Mouse (Mus musculus) neural tube, embryonic 15.5 days (tissue): ENCODE measurements around the gene Rgl1. TPM values are rescaled to one million over a fixed set of nuclear protein-coding genes. Genes with fewer than 3 reads are reported as not detected.

ENCODE experiments used
- ATAC-seq: fragments of 200-750 bp; cut with Nextera tagmentation; 2 replicates; pipeline ENCODE4 v1.8.0; 2017; ENCODE audit warnings: mild to moderate bottlenecking, moderate TSS enrichment, moderate library complexity; ENCODE audit not compliant: low FRiP score
- H3K27ac ChIP-seq: fragments of 300-500 bp; sonication (generic); replicated peaks from 2 replicates; pipeline ENCODE4 v1.5.1; 2015; ENCODE audit warnings: mild to moderate bottlenecking, inconsistent platforms
- H3K27me3 ChIP-seq: fragments of 300-500 bp; sonication (generic); replicated peaks from 2 replicates; pipeline ENCODE4 v1.6.1; 2015; ENCODE audit warnings: inconsistent platforms
- H3K36me3 ChIP-seq: fragments of 300-500 bp; sonication (generic); 2 replicates; pipeline ENCODE4 v1.6.1; 2015; ENCODE audit warnings: inconsistent platforms
- H3K4me1 ChIP-seq: fragments of 300-500 bp; sonication (generic); 2 replicates; pipeline ENCODE4 v1.6.1; 2015; ENCODE audit warnings: inconsistent platforms
- H3K4me2 ChIP-seq: fragments of 300-500 bp; sonication (generic); 2 replicates; pipeline ENCODE4 v1.6.1; 2015; ENCODE audit warnings: inconsistent platforms, mild to moderate bottlenecking, moderate library complexity
- H3K4me3 ChIP-seq: fragments of 300-500 bp; sonication (generic); replicated peaks from 2 replicates; pipeline ENCODE4 v1.5.1; 2015; ENCODE audit warnings: mild to moderate bottlenecking, inconsistent platforms
- H3K9ac ChIP-seq: fragments of 300-500 bp; sonication (generic); replicated peaks from 2 replicates; pipeline ENCODE4 v1.6.1; 2015; ENCODE audit warnings: mild to moderate bottlenecking, inconsistent platforms
- H3K9me3 ChIP-seq: fragments of 300-500 bp; sonication (generic); replicated peaks from 2 replicates; pipeline ENCODE4 v1.6.1; 2016; ENCODE audit warnings: inconsistent platforms
- WGBS: fragments of 180-500 bp; shearing (Covaris S2); methylation state at CpG from one replicate; pipeline ENCODE4 v1.1.7; 2015; ENCODE audit warnings: mixed read lengths; 5-methylcytosine and 5-hydroxymethylcytosine counted together
- polyA plus RNA-seq: library from polyadenylated mRNA; unstranded; fragments of >200 nt; fragmentation: Nextera tagmentation; extraction: Ambion mirVana; gene quantifications from 2 replicates; pipeline ENCODE4 v1.2.1, GENCODE M21; 2015

The Rgl1 gene
- polyA plus RNA-seq, 1 experiment from 2014 or later: 18.8 TPM

- no peak for ATAC-seq
- Histone ChIP-seq H3K4me1 (peaks cover 15% of the 10 kb centered on the region; the same call in 1 of the 2 replicates), H3K9ac (no peak overlapping the region), H3K27ac (no peak overlapping the region), H3K36me3 (no peaks in the 10 kb centered on the region), H3K4me3 (no peak overlapping the region), H3K9me3 (no peaks in the 10 kb centered on the region), H3K27me3 (no peaks in the 10 kb centered on the region), H3K4me2 (no peak overlapping the region)
- 77% methylated on average over 6 of the region's 6 CpGs for WGBS
These were observed 84.3 kb downstream of the Rgl1 start for GRCm38 (mm10) chr1:152681676-152682367.

DNA sequence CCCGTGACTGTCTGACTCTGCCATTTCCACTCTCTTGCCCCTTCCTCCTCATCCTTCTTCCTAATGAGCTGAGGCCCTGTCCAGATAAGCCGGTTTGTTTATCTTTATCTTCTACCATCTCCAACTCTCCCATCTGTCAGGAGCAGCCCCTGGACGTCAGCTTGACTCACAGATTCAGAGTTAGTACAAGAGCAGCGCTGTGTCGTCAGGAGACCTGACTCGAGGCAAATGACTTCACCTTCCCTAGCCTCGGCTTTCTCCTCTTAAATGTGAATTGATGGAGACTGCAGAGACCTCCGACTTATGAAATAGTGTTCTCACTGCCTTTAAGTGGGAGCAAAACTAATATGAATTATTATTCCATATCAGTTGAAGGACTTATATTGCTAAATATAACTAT lies 85.0 kb downstream of the Rgl1 start:
- H3K27ac ChIP-seq: no peak overlapping the region
- H3K27me3 ChIP-seq: no peaks in the 10 kb centered on the region
- H3K4me1 ChIP-seq: peaks cover 15% of the 10 kb centered on the region; the same call in 1 of the 2 replicates
- ATAC-seq: no peak
- no peak overlapping the region for H3K4me2 ChIP-seq
- H3K4me3 ChIP-seq: no peak overlapping the region
- H3K9me3 ChIP-seq: no peaks in the 10 kb centered on the region
- 74% methylated on average over 8 of the region's 8 CpGs for WGBS
- H3K9ac ChIP-seq: no peak overlapping the region
- no peaks in the 10 kb centered on the region for H3K36me3 ChIP-seq

DNA sequence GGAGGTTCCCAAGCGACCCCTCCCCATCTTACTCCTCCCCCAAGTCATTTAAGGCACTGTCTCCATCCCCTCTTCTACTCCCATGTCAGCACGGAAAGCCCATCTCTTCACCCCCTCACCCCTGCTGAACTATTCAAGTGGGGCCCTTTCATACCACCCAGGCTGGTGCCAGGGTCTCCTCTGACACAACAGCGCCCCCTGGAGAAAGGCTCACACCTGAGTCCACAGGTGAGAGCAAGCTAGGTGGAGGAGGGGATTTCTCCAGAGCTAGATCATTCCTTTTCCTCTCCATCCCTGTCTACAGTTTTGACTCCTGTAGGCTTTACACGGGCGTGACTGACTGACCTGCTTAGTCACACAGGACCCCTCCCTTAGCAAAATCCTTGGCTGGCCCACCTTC lies 87.7 kb downstream of the Rgl1 start:
- Histone ChIP-seq H3K27ac (no peak overlapping the region), H3K36me3 (no peaks in the 10 kb centered on the region), H3K4me3 (no peak overlapping the region), H3K9ac (no peak overlapping the region), H3K4me2 (no peak overlapping the region), H3K9me3 (no peaks in the 10 kb centered on the region), H3K27me3 (no peaks in the 10 kb centered on the region), H3K4me1 (peaks cover 15% of the 10 kb centered on the region; the same call in 1 of the 2 replicates)
- no peak for ATAC-seq
- WGBS: 54% methylated on average over 5 of the region's 5 CpGs

GRCm38 (mm10) chr1:152677482-152678211 lies 88.5 kb downstream of the Rgl1 start:
- WGBS: 75% methylated on average over 12 of the region's 12 CpGs
- H3K4me3 ChIP-seq: no peak overlapping the region
- H3K4me1 ChIP-seq: peaks cover 15% of the 10 kb centered on the region; the same call in 1 of the 2 replicates
- no peaks in the 10 kb centered on the region for H3K36me3 ChIP-seq
- no peak overlapping the region; the same call in none of the 2 replicates for H3K27ac ChIP-seq
- H3K9me3 ChIP-seq: no peaks in the 10 kb centered on the region
- H3K4me2 ChIP-seq: no peak overlapping the region
- no peak for ATAC-seq
- H3K9ac ChIP-seq: no peak overlapping the region
- H3K27me3 ChIP-seq: no peaks in the 10 kb centered on the region

- Histone ChIP-seq H3K36me3 (no peaks in the 10 kb centered on the region), H3K4me1 (no peaks in the 10 kb centered on the region), H3K27ac (no peak overlapping the region), H3K9ac (no peak overlapping the region), H3K4me2 (no peak overlapping the region), H3K9me3 (no peaks in the 10 kb centered on the region), H3K4me3 (no peak overlapping the region), H3K27me3 (no peaks in the 10 kb centered on the region)
- WGBS: 58% methylated on average over 8 of the region's 8 CpGs
- no peak for ATAC-seq
These were observed 96.5 kb downstream of the Rgl1 start for GRCm38 (mm10) chr1:152669446-152670180.

DNA sequence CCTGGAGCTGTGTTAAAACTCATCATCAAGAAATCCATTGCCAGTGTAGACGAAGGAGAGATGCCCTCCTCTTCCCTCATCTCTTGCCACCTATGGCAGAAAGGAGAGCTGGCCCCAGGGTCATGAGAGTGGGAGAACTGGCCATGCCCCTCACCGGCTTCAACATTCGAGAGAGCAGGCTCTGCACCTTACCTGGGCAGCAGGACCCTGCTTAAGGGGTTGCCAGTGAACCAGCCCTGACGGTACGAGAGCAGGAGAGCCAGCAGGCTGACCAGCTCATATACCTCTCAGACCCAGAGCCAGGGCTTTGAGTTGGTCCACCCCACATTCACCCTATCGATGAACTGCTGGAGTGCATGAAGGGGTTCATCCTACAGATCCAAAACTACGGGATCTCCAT lies 105.7 kb downstream of the Rgl1 start:
- Histone ChIP-seq H3K4me3 (no peak overlapping the region), H3K4me1 (no peaks in the 10 kb centered on the region), H3K36me3 (no peaks in the 10 kb centered on the region), H3K9me3 (no peaks in the 10 kb centered on the region), H3K9ac (no peak overlapping the region), H3K27ac (no peak overlapping the region), H3K27me3 (no peaks in the 10 kb centered on the region), H3K4me2 (no peak overlapping the region)
- 92% methylated on average over 7 of the region's 7 CpGs for WGBS
- ATAC-seq: no peak

GRCm38 (mm10) chr1:152659961-152660360 lies 106.2 kb downstream of the Rgl1 start:
- no peak overlapping the region for H3K4me3 ChIP-seq
- H3K9me3 ChIP-seq: no peaks in the 10 kb centered on the region
- H3K4me2 ChIP-seq: no peak overlapping the region
- no peaks in the 10 kb centered on the region for H3K4me1 ChIP-seq
- H3K9ac ChIP-seq: no peak overlapping the region
- no peaks in the 10 kb centered on the region for H3K27me3 ChIP-seq
- no peak for ATAC-seq
- H3K27ac ChIP-seq: no peak overlapping the region
- WGBS: 96% methylated on average over 4 of the region's 4 CpGs
- no peaks in the 10 kb centered on the region for H3K36me3 ChIP-seq

DNA sequence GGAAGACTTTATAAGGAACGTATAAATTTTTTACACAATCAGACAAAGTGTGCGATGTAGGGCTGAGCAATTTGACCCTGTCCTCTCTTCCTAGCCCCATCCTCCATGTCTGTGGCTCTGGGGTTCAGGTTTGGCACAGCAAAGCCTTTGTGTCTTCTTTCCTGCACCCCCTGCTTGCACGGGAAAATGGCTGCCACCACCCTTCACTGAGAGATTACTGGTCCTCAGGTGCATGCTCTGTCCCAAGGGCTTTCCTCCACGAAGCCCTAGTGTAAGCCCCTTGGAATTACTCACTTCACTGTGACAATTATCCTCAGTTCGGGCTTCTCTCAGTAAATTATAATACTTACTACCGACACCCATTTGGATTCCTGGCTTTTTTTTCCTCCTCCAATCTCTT lies 109.5 kb downstream of the Rgl1 start:
- no peak overlapping the region; the same call in 1 of the 2 replicates for H3K27ac ChIP-seq
- no peak overlapping the region for H3K9ac ChIP-seq
- no peaks in the 10 kb centered on the region for H3K9me3 ChIP-seq
- no peak overlapping the region for H3K4me3 ChIP-seq
- ATAC-seq: no peak
- WGBS: 69% methylated on average over 6 of the region's 6 CpGs
- H3K4me2 ChIP-seq: no peak overlapping the region
- H3K27me3 ChIP-seq: no peaks in the 10 kb centered on the region
- no peaks in the 10 kb centered on the region for H3K4me1 ChIP-seq
- H3K36me3 ChIP-seq: no peaks in the 10 kb centered on the region

GRCm38 (mm10) chr1:152654851-152655250 lies 111.3 kb downstream of the Rgl1 start:
- ATAC-seq: no peak
- H3K27me3 ChIP-seq: no peaks in the 10 kb centered on the region
- no peaks in the 10 kb centered on the region for H3K9me3 ChIP-seq

DNA sequence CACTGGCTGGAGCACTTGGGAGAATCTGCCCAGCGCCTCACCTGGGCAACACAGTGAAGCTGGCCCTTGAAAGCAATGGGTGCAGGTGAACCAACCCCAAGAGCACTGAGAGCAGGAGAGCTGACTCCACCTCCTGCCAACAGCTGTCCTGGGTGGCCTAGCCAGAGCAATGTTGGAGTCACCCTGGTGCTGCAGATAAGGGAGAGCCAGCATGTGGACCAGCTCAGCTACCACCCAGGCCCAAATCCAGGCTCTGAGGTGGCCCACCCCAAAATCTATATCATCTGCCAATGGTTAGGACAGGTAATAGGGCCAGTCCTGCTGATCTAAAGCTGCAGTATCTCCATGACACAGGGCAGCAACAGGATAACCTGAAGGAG lies 114.7 kb downstream of the Rgl1 start:
- Histone ChIP-seq H3K9ac (no peak overlapping the region), H3K4me2 (no peak overlapping the region), H3K27ac (no peak overlapping the region), H3K27me3 (no peaks in the 10 kb centered on the region), H3K36me3 (no peaks in the 10 kb centered on the region), H3K4me1 (no peaks in the 10 kb centered on the region), H3K4me3 (no peak overlapping the region), H3K9me3 (no peaks in the 10 kb centered on the region)
- 81% methylated on average over 1 of the region's 1 CpGs for WGBS
- no peak for ATAC-seq

More at GRCm38 (mm10) chr1:152654851-152655250, 111.3 kb downstream of the Rgl1 start:
- Histone ChIP-seq H3K4me2 (no peak overlapping the region), H3K4me1 (no peaks in the 10 kb centered on the region), H3K27ac (no peak overlapping the region), H3K36me3 (no peaks in the 10 kb centered on the region), H3K4me3 (no peak overlapping the region), H3K9ac (no peak overlapping the region)
- WGBS: 93% methylated on average over 6 of the region's 6 CpGs

DNA sequence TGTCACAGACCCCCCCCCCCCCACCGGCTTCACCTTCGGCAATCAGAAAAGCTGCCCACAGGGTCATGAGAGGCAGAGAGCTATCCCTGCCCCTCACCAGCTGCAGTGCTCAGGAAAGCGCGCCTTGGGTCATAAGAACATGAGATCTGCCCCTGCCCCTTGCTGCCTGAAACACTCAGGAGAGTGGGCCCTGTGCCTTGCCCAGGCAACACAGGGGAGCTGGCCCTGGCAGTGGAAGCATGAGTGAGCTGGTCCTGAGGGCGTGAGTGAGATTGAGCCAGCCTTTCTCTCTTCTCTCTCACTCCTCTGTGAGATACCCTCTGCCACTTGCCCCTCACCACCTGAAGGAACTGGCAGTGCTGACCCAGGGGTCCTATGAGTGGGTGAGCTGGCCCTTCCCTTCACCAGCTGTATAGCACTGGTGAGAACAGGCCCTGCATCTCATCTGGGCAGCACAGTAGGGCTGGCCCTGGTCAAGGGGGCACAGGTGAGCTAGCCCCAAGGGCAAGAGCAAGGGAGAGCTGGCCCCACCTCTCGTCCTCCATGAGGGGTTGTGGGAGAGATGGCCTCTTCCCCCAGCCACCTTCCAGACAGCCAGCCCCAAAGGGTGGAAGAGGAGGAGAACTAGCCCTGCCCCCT lies 115.2 kb downstream of the Rgl1 start:
- Histone ChIP-seq H3K27me3 (no peaks in the 10 kb centered on the region), H3K4me3 (no peak overlapping the region), H3K9ac (no peak overlapping the region), H3K4me1 (no peaks in the 10 kb centered on the region), H3K27ac (no peak overlapping the region), H3K36me3 (no peaks in the 10 kb centered on the region), H3K9me3 (no peaks in the 10 kb centered on the region), H3K4me2 (no peak overlapping the region)
- no peak for ATAC-seq
- WGBS: 91% methylated on average over 6 of the region's 6 CpGs
